Mouse (Mus musculus) hindbrain, embryonic 11.5 days (tissue): ENCODE results near the gene Tlr4. TPM values are rescaled to one million over a fixed set of nuclear protein-coding genes. Genes with fewer than 3 reads are reported as not detected.

ENCODE experiments used
- ATAC-seq: fragments of 200-750 bp; cut with Nextera tagmentation; 2 replicates; pipeline ENCODE4 v1.8.0; 2017; ENCODE audit warnings: mild to moderate bottlenecking, moderate TSS enrichment, moderate library complexity; ENCODE audit not compliant: low FRiP score
- DNase-seq: peaks from one replicate; pipeline ENCODE4 v3.0.0-alpha.2; 2015; ENCODE audit warnings: low spot score
- H3K27ac ChIP-seq: fragments of 300-500 bp; sonication (generic); 2 replicates; pipeline ENCODE4 v1.5.1; 2014; ENCODE audit warnings: mild to moderate bottlenecking, low read depth, low read length
- H3K27me3 ChIP-seq: fragments of 300-500 bp; sonication (generic); 2 replicates; pipeline ENCODE4 v1.6.1; 2014; ENCODE audit warnings: mild to moderate bottlenecking, low read length, moderate library complexity, mixed read lengths; ENCODE audit not compliant: control insufficient read depth, insufficient read depth
- H3K36me3 ChIP-seq: fragments of 300-500 bp; sonication (generic); 2 replicates; pipeline ENCODE4 v1.6.1; 2014; ENCODE audit warnings: mild to moderate bottlenecking, low read length, moderate library complexity, mixed read lengths; ENCODE audit not compliant: control insufficient read depth, insufficient read depth
- H3K4me1 ChIP-seq: fragments of 300-500 bp; sonication (generic); replicated peaks from 2 replicates; pipeline ENCODE4 v1.6.1; 2014; ENCODE audit warnings: low read length, mixed read lengths; ENCODE audit not compliant: control insufficient read depth, insufficient read depth
- H3K4me2 ChIP-seq: fragments of 300-500 bp; sonication (generic); replicated peaks from 2 replicates; pipeline ENCODE4 v1.6.1; 2014; ENCODE audit warnings: mild to moderate bottlenecking, low read depth, low read length
- H3K4me3 ChIP-seq: fragments of 300-500 bp; sonication (generic); 2 replicates; pipeline ENCODE4 v1.5.1; 2014; ENCODE audit warnings: low read depth, low read length
- H3K9ac ChIP-seq: fragments of 300-500 bp; sonication (generic); 2 replicates; pipeline ENCODE4 v1.6.1; 2014; ENCODE audit warnings: low read depth, low read length
- H3K9me3 ChIP-seq: fragments of 300-500 bp; sonication (generic); 2 replicates; pipeline ENCODE4 v1.6.1; 2016; ENCODE audit warnings: low read length; ENCODE audit not compliant: control insufficient read depth
- WGBS: fragments of 180-500 bp; shearing (Covaris S2); extraction: QIAGEN DNeasy Blood & Tissue Kit; methylation state at CpG from one replicate; pipeline ENCODE4 v1.1.7; 2014; 5-methylcytosine and 5-hydroxymethylcytosine counted together
- polyA plus RNA-seq: library from polyadenylated mRNA; unstranded; fragments of >200 nt; fragmentation: Nextera tagmentation; extraction: Ambion mirVana; gene quantifications from 2 replicates; pipeline ENCODE4 v1.2.1, GENCODE M21; 2014

Tlr4 gene
- polyA plus RNA-seq, 1 experiment from 2014 or later, result 1.4 TPM

DNA sequence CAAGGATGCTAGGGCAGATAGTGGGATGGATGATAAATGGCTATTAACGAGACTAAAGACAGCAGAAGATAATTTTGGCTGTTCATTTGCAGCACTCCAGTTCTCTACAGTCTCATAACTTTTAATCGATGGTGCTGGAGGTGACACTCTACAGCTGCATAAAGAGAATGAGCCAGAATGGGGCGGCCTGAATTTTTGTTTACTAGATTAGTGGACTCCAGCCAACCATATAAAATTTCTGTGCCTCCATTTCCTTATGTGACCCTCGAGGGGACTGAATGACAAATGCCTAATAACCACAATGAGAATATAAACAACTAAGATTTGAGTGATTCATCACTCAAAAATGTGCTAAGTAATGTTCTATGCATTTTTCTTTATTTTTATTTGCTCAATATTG lies 48.4 kb downstream of the Tlr4 start:
- H3K27me3 ChIP-seq, result no peaks in the 10 kb centered on the region
- DNase-seq, result no peak
- no peaks in the 10 kb centered on the region for H3K4me1 ChIP-seq
- H3K4me2 ChIP-seq, result no peak overlapping the region
- H3K4me3 ChIP-seq, result no peak overlapping the region
- H3K9me3 ChIP-seq, result no peaks in the 10 kb centered on the region
- no peak for ATAC-seq
- no peaks in the 10 kb centered on the region for H3K36me3 ChIP-seq
- WGBS, result 88% methylated on average over 4 of the region's 4 CpGs
- H3K27ac ChIP-seq, result no peak overlapping the region
- H3K9ac ChIP-seq, result no peak overlapping the region

GRCm38 (mm10) chr4:66877609-66878008 lies 50.2 kb downstream of the Tlr4 start:
- Histone ChIP-seq H3K9me3 (no peaks in the 10 kb centered on the region), H3K4me3 (no peak overlapping the region), H3K4me2 (no peak overlapping the region), H3K4me1 (no peaks in the 10 kb centered on the region), H3K36me3 (no peaks in the 10 kb centered on the region), H3K27ac (no peak overlapping the region), H3K27me3 (no peaks in the 10 kb centered on the region), H3K9ac (no peak overlapping the region)
- 72% methylated on average over 11 of the region's 11 CpGs for WGBS
- no peak for ATAC-seq
- no peak for DNase-seq

GRCm38 (mm10) chr4:66881496-66881895 lies 54.1 kb downstream of the Tlr4 start:
- Histone ChIP-seq H3K9ac (no peak overlapping the region), H3K27me3 (no peaks in the 10 kb centered on the region), H3K36me3 (no peaks in the 10 kb centered on the region), H3K9me3 (no peaks in the 10 kb centered on the region), H3K4me2 (no peak overlapping the region), H3K4me1 (no peaks in the 10 kb centered on the region), H3K4me3 (no peak overlapping the region), H3K27ac (no peak overlapping the region)
- ATAC-seq (no peak), DNase-seq (no peak)
- WGBS, result 81% methylated on average over 1 of the region's 1 CpGs

GRCm38 (mm10) chr4:66883264-66883663 lies 55.9 kb downstream of the Tlr4 start:
- ATAC-seq (no peak), DNase-seq (no peak)
- H3K4me3 ChIP-seq, result no peak overlapping the region
- no peak overlapping the region for H3K27ac ChIP-seq
- no peaks in the 10 kb centered on the region for H3K27me3 ChIP-seq
- no peaks in the 10 kb centered on the region for H3K36me3 ChIP-seq
- no peak overlapping the region for H3K4me2 ChIP-seq
- no peak overlapping the region for H3K9ac ChIP-seq
- 90% methylated on average over 5 of the region's 5 CpGs for WGBS
- H3K4me1 ChIP-seq, result no peaks in the 10 kb centered on the region
- no peaks in the 10 kb centered on the region for H3K9me3 ChIP-seq

DNA sequence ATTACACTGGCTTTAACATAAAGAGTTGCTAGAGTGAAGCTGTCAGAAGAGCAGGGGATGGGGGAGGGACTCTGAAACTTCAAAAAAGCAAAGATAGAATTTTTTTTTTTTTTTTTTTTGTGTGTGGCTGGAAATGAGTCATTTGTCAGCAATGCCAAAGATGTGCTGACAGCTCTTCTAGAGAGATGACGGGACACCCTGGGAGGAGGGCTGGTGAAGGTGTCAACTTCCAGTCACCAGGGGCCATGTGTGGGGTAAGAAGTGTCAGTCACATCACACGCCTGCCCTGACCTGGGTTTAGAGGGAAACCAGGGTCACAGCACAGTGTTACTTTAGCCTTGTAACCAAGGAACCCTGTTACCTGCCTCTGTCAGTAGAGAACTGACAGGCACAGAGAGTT lies 67.2 kb downstream of the Tlr4 start:
- Histone ChIP-seq H3K9me3 (no peaks in the 10 kb centered on the region), H3K27me3 (no peaks in the 10 kb centered on the region), H3K4me2 (no peak overlapping the region), H3K4me1 (no peaks in the 10 kb centered on the region), H3K27ac (no peak overlapping the region), H3K9ac (no peak overlapping the region), H3K4me3 (no peak overlapping the region), H3K36me3 (no peaks in the 10 kb centered on the region)
- DNase-seq (peak; percentile 23), ATAC-seq (no peak)
- WGBS, result 48% methylated on average over 2 of the region's 2 CpGs

- Histone ChIP-seq H3K4me2 (no peak overlapping the region), H3K4me1 (no peaks in the 10 kb centered on the region), H3K27me3 (no peaks in the 10 kb centered on the region), H3K36me3 (no peaks in the 10 kb centered on the region), H3K4me3 (no peak overlapping the region), H3K9me3 (no peaks in the 10 kb centered on the region), H3K9ac (no peak overlapping the region), H3K27ac (no peak overlapping the region)
- WGBS, result 68% methylated on average over 7 of the region's 7 CpGs
- DNase-seq (peak; percentile 1), ATAC-seq (no peak)
Observed at GRCm38 (mm10) chr4:66894981-66895380, 67.6 kb downstream of the Tlr4 start.

DNA sequence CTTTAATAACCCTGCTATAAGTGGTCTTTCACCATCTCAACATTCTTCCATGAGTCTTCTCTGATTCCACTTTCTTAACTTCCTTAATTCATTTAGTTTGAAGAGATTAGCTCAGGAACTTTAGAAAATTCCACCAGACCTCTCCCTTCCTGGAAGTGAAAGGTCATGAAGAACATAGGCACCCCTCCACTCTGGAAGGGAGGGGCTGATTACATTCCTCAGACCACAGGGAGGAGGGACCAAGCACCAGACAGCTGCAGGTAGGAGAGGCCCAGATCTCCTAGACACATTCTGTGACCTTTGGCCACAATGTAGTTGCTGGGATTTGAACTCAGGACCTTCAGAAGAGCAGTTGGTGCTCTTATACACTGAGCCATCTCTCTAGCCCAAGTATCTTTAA lies 72.7 kb downstream of the Tlr4 start:
- H3K4me1 ChIP-seq, result no peaks in the 10 kb centered on the region
- ATAC-seq (no peak), DNase-seq (no peak)
- no peak overlapping the region for H3K27ac ChIP-seq
- no peaks in the 10 kb centered on the region for H3K36me3 ChIP-seq
- no peaks in the 10 kb centered on the region for H3K27me3 ChIP-seq
- H3K9ac ChIP-seq, result no peak overlapping the region
- H3K4me2 ChIP-seq, result no peak overlapping the region
- no peak overlapping the region for H3K4me3 ChIP-seq
- no peaks in the 10 kb centered on the region for H3K9me3 ChIP-seq

DNA sequence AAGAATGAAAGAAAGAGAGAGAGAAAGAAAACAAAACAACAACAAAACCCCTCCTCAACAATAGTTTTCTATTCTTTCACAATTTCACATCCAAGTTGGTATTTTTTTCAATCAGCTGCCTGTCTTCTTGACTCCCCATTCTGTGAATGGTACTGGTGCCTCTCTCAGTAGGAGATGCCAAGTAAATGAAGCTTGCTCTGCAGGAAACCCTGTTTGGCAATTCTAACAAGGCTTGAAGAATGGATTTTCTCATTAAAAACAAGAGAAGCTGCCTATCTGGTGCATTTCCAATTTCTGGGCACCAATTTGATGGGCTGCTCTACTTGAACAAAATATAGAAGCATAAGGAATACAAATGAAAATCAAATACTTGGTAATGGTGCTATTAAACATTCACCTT lies 74.1 kb downstream of the Tlr4 start:
- Histone ChIP-seq H3K4me3 (no peak overlapping the region), H3K9me3 (no peaks in the 10 kb centered on the region), H3K36me3 (no peaks in the 10 kb centered on the region), H3K4me2 (no peak overlapping the region), H3K9ac (no peak overlapping the region), H3K27me3 (no peaks in the 10 kb centered on the region), H3K27ac (no peak overlapping the region), H3K4me1 (no peaks in the 10 kb centered on the region)
- DNase-seq, result no peak
- ATAC-seq, result no peak

GRCm38 (mm10) chr4:66908376-66908775 lies 81.0 kb downstream of the Tlr4 start:
- no peaks in the 10 kb centered on the region for H3K36me3 ChIP-seq
- DNase-seq (no peak), ATAC-seq (no peak)
- H3K4me1 ChIP-seq, result no peaks in the 10 kb centered on the region
- H3K27ac ChIP-seq, result no peak overlapping the region
- no peaks in the 10 kb centered on the region for H3K9me3 ChIP-seq
- no peak overlapping the region for H3K9ac ChIP-seq
- H3K4me2 ChIP-seq, result no peak overlapping the region
- no peaks in the 10 kb centered on the region for H3K27me3 ChIP-seq
- no peak overlapping the region for H3K4me3 ChIP-seq
